Mouse (Mus musculus): ENCODE measurements at regions not wholly inside any gene's neighbourhood (a gene's known extent, or its start where the extent isn't known, plus 50 kb on each side); places are given as distances from the start of the nearest gene placed in this dataset.

DNA sequence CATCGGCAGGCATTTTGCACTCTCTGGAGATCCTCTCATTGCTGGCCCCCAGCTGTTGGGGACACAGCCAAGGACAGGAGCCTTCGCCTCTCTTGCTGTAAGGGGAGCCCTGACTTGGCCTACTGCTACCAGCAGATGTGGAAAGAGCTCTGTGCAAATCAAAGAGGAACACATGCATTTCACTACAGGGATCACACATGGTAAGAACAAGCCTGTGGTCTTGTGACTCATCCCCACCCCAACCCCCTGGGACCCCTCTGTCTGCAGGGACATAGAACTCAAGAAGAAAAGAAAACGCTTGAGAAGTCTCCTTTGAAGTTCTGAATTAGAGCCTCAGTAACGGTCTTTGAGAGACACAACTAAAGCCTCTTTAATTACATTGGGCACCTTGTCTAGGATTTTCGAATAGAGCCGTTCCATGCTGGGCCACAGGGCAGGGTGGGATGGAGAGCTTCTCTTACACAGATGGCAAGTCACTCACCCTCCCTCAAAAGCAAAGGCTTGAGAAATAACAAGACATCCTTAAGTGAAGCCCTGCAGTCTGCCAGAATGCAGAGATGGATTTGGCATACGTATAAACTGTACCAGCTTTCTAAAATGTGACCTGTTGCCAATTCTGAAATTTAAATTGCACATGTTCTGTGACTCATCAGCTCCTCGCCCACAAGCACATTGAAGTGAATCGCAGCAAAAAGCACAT lies 92.8 kb downstream of the Aipl1 start:
- no peak for TF ChIP-seq CTCF (IDR thresholded peaks at IDR 0.05; ENCODE audit: borderline replicate concordance, control insufficient read depth, extremely low read depth, insufficient read depth, low read length, poor library complexity)
- TF ChIP-seq POLR2A (IDR thresholded peaks at IDR 0.05; ENCODE audit: control insufficient read depth, extremely low read depth, insufficient read depth, low read length, poor library complexity): no peak

All from thymus, adult 2 months (tissue).